Mouse (Mus musculus) forebrain, embryonic 15.5 days (tissue): ENCODE measurements around the gene Gnat1. TPM values are rescaled to one million over a fixed set of nuclear protein-coding genes. Genes with fewer than 3 reads are reported as not detected.

Experiments
- ATAC-seq: fragments of 200-750 bp; cut with Nextera tagmentation; replicated peaks from 2 replicates; pipeline ENCODE4 v1.8.0; 2017; ENCODE audit warnings: mild to moderate bottlenecking, moderate TSS enrichment, moderate library complexity
- H3K27ac ChIP-seq: fragments of 300-500 bp; sonication (generic); replicated peaks from 2 replicates; pipeline ENCODE4 v1.5.1; 2015; ENCODE audit warnings: mild to moderate bottlenecking, inconsistent platforms
- H3K27me3 ChIP-seq: fragments of 300-500 bp; sonication (generic); 2 replicates; pipeline ENCODE4 v1.6.1; 2015; ENCODE audit warnings: inconsistent platforms
- H3K36me3 ChIP-seq: fragments of 300-500 bp; sonication (generic); 2 replicates; pipeline ENCODE4 v1.6.1; 2015; ENCODE audit warnings: mild to moderate bottlenecking, inconsistent platforms
- H3K4me1 ChIP-seq: fragments of 300-500 bp; sonication (generic); 2 replicates; pipeline ENCODE4 v1.6.1; 2015; ENCODE audit warnings: inconsistent platforms
- H3K4me2 ChIP-seq: fragments of 300-500 bp; sonication (generic); replicated peaks from 2 replicates; pipeline ENCODE4 v1.6.1; 2015; ENCODE audit warnings: mild to moderate bottlenecking, inconsistent platforms
- H3K4me3 ChIP-seq: fragments of 300-500 bp; sonication (generic); 2 replicates; pipeline ENCODE4 v1.5.1; 2015; ENCODE audit warnings: mild to moderate bottlenecking, inconsistent platforms
- H3K9ac ChIP-seq: fragments of 300-500 bp; sonication (generic); replicated peaks from 2 replicates; pipeline ENCODE4 v1.6.1; 2015; ENCODE audit warnings: mild to moderate bottlenecking, inconsistent platforms
- H3K9me3 ChIP-seq: fragments of 300-500 bp; sonication (generic); 2 replicates; pipeline ENCODE4 v1.6.1; 2016; ENCODE audit warnings: inconsistent platforms
- WGBS: fragments of 180-500 bp; shearing (Covaris S2); methylation state at CpG from one replicate; pipeline ENCODE4 v1.1.7; 2015; ENCODE audit warnings: mixed read lengths; 5-methylcytosine and 5-hydroxymethylcytosine counted together
- polyA plus RNA-seq: library from polyadenylated mRNA; unstranded; fragments of >200 nt; fragmentation: Nextera tagmentation; extraction: Ambion mirVana; gene quantifications from 2 replicates; pipeline ENCODE4 v1.2.1, GENCODE M21; 2015

Gnat1 gene
- polyA plus RNA-seq, 1 experiment from 2014 or later: 1.8 TPM

DNA sequence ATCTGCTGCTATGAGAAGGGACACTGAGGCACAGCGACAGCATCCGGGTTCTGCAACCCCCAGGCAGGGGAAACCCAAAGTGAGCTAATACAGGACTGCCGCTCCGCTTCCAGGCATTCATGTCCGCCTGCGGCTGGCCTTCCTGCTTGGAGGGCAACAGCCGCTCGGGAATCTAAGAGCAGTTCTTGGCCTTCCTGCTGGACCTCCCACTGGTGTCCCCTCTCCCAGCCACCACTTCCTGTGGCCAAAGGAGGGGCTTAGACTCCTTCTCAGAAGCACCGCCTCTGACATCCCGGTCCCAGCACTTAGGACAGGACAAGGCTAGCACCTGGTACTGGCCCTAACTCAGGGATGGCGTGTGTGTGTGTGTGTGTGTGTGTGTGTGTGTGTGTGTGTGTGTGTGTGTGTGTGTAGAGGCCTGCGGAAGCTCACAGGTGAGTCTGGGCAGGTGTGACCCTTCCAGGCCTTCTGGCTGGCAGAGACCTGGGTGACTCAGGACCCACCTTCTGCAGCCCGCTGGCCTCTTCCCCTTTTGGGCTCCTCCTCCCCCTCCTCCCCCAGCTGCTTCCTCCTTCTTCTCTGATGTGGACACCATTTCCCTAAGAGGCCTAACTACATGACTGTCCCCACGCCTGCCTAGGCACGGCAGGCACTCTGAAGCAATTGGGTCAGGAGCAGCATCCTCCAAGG, 50.6 kb downstream of the Gnat1 start:
- Histone ChIP-seq H3K9me3 (no peaks in the 10 kb centered on the region), H3K4me3 (no peak overlapping the region), H3K4me1 (peaks cover 88% of the 10 kb centered on the region), H3K9ac (peak overlapping the region; percentile 33), H3K27ac (peak overlapping the region; percentile 89), H3K4me2 (peak overlapping the region; percentile 36), H3K27me3 (no peaks in the 10 kb centered on the region), H3K36me3 (0 out of 2 replicates have a peak, but pooled peaks cover 4% of the 10 kb centered on the region)
- 34% methylated on average over 15 of the region's 15 CpGs for WGBS
- ATAC-seq: no peak

- peak overlapping the region; percentile 33 for H3K9ac ChIP-seq
These were observed 51.9 kb downstream of the Gnat1 start for GRCm38 (mm10) chr9:107627387-107628255.

DNA sequence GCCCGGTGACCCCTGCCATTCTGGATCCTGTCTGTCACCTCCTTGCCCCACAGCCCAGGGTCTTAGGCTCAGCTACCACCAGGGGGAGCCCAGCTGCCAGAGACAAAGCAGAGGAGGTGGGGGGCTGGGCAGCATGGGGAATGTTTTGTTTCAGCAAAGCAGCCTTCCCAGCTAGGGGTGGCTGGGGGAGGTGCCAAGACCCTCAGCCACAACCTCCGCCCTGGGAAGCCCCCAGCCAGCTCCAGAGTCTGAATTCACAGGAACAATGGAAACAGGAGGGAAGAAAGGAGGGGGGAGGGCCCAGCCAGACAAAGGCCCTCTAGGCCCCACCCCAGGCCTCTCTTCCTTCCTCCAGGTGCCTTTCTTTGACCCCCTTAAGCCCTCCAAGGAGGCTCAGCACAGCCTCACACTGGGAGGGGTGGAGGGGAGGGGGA, 52.7 kb downstream of the Gnat1 start:
- Histone ChIP-seq H3K9me3 (no peaks in the 10 kb centered on the region), H3K27me3 (no peaks in the 10 kb centered on the region), H3K4me3 (peak overlapping the region; percentile 19), H3K27ac (peak overlapping the region; percentile 89), H3K36me3 (peaks cover 17% of the 10 kb centered on the region; the same call in 1 of the 2 replicates), H3K4me1 (peaks cover 72% of the 10 kb centered on the region), H3K4me2 (peak overlapping the region; percentile 38), H3K9ac (peak overlapping the region; percentile 44)
- peak; percentile 67 for ATAC-seq
- 0% methylated on average over 2 of the region's 2 CpGs for WGBS

More at GRCm38 (mm10) chr9:107627387-107628255, 51.9 kb downstream of the Gnat1 start:
- Histone ChIP-seq H3K4me2 (peak overlapping the region; percentile 38), H3K4me1 (peaks cover 80% of the 10 kb centered on the region), H3K9me3 (no peaks in the 10 kb centered on the region), H3K4me3 (no peak overlapping the region), H3K36me3 (peaks cover 9% of the 10 kb centered on the region; the same call in 1 of the 2 replicates), H3K27ac (peak overlapping the region; percentile 89), H3K27me3 (no peaks in the 10 kb centered on the region)
- no peak for ATAC-seq
- 13% methylated on average over 20 of the region's 20 CpGs for WGBS

DNA sequence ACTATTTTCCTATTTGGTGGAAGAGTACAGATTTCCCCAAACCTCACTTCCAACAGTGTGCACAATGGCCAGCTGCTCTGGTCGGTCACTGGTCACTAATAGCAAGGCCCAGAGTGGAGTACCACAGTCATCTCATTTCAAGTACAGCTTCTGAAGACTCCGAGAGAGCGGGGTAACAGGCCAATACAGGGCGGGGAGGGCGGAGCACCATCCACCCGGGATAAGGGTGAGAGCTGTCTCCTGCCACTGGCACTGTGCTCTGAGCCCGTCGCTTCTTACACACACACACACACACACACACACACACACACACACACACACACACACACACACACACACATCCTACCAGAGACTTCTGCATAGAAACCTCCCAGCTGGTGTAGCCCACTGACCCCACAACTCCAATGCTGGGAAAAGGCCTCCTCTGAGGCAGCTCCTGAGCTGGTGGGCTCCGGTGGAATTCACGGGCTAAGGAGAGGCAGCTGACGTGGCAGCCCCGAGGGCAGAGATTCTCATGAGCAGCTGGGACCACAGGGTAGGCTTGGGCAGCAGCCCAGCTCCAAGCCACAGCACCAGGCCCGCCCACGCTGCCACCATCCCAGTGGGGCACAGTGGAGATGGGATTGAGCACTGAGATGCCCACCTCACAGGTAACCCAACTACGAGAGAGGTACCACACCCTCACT, 53.2 kb downstream of the Gnat1 start:
- Histone ChIP-seq H3K9ac (peak overlapping the region; percentile 44), H3K4me1 (peaks cover 67% of the 10 kb centered on the region), H3K27ac (peak overlapping the region; percentile 89), H3K4me3 (peak overlapping the region; percentile 19), H3K4me2 (peak overlapping the region; percentile 38), H3K36me3 (peaks cover 17% of the 10 kb centered on the region; the same call in 1 of the 2 replicates), H3K27me3 (no peaks in the 10 kb centered on the region), H3K9me3 (no peaks in the 10 kb centered on the region)
- ATAC-seq: peak; percentile 53
- 17% methylated on average over 15 of the region's 15 CpGs for WGBS

DNA sequence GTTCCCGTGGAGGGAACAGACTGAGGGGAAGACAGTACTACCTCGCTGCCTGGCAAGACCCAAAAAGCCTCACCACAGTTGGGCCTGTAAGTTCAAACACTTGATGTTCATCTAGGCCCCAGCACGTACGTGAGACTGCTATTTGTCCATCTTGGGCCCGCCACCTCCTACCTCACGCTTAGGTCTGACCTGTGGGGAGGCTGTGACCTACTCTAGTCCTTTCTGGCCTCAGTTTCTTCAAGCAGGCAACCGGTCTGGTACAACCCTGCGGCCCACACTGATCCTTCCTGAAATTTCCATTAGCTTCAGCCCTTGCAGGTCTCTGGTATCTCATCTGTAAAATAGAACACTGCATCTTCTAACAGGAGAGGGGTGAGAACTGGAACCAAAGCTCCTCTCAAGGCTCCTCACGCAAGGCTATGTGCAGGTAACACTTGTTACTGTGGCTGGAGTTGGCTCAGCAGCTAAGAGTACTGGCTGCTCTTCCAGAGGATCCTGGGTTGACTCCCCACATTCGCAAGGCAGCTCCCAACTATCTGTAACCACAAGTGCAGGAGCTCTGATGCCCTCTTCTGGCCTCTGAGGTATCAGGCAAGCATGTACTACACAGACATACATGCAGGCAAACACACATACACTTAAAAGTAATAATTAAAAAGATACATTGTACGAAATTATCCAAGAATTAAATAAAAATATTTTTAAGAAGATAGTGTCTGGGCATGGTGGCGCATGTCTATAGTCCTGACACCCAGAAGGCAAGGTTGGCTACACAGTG, 54.0 kb downstream of the Gnat1 start:
- H3K4me1 ChIP-seq: peaks cover 59% of the 10 kb centered on the region
- H3K36me3 ChIP-seq: peaks cover 17% of the 10 kb centered on the region; the same call in 1 of the 2 replicates
- WGBS: 84% methylated on average over 12 of the region's 12 CpGs
- H3K27me3 ChIP-seq: no peaks in the 10 kb centered on the region
- no peak overlapping the region for H3K4me2 ChIP-seq
- H3K4me3 ChIP-seq: no peak overlapping the region
- no peak for ATAC-seq
- H3K9me3 ChIP-seq: no peaks in the 10 kb centered on the region
- peak overlapping the region; percentile 89 for H3K27ac ChIP-seq
- H3K9ac ChIP-seq: no peak overlapping the region; the same call in 1 of the 2 replicates

DNA sequence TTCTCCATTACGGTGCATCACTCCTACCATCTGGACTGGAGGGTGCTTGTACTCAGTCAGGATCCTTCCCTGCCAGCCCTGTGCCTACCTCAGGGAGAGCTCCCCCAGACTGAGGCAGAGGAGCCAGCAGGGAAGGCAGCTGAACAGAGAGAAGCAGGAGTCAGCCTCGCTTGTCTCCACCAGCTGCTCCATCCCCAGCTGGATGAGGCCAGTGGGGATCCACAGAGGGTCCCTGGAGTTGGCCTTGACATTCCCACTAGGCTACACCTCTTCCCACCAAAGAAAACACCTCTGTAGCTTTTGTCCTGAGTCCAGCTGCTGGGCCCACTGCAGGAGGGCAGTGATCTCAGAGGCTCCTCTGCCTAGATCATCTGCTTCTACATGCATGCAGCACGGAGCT, 54.6 kb downstream of the Gnat1 start:
- no peak for ATAC-seq
- 78% methylated on average over 3 of the region's 3 CpGs for WGBS
- no peak overlapping the region for H3K9ac ChIP-seq

DNA sequence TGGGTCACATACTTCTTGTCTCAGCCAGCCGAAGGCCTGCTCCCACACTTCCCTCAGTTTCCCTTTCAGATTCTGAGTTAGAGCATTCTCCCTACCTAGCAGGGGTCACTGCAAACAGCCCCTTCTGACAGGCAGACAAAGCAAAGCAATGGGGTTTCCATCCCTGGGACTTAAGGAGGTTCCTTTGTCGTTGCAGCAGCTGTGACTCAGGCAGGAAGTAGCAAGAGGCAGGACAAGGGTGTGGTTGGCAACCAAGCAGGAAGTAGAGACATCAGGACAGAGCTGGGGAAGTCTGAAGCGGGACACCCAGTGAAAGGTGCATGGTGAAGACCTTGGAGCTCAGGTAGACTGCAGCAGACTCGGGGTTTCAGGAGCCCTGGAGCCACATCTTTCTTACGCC, 55.0 kb downstream of the Gnat1 start:
- no peak overlapping the region for H3K4me2 ChIP-seq
- H3K27ac ChIP-seq: peak overlapping the region; percentile 89
- peaks cover 49% of the 10 kb centered on the region for H3K4me1 ChIP-seq
- no peaks in the 10 kb centered on the region for H3K9me3 ChIP-seq
- no peak for ATAC-seq
- H3K9ac ChIP-seq: no peak overlapping the region
- no peaks in the 10 kb centered on the region for H3K27me3 ChIP-seq
- peaks cover 25% of the 10 kb centered on the region for H3K36me3 ChIP-seq
- WGBS: 65% methylated on average over 5 of the region's 5 CpGs
- no peak overlapping the region for H3K4me3 ChIP-seq

More for the DNA sequence above, 54.6 kb downstream of the Gnat1 start:
- H3K4me2 ChIP-seq: no peak overlapping the region
- no peaks in the 10 kb centered on the region for H3K9me3 ChIP-seq
- H3K4me3 ChIP-seq: no peak overlapping the region
- peaks cover 21% of the 10 kb centered on the region for H3K36me3 ChIP-seq
- no peaks in the 10 kb centered on the region for H3K27me3 ChIP-seq
- peak overlapping the region; percentile 89 for H3K27ac ChIP-seq
- H3K4me1 ChIP-seq: peaks cover 53% of the 10 kb centered on the region

Other genes with a start within 250 kb of the Gnat1 start
- 45.7 and 45.8 TPM in 2 replicates for gene Tmem115, start 145.8 kb downstream of the Gnat1 start, polyA plus RNA-seq
- gene Cyb561d2, start 137.5 kb downstream of the Gnat1 start, polyA plus RNA-seq: 34.7 and 36.0 TPM in 2 replicates
- gene Nprl2, start 137.5 kb downstream of the Gnat1 start, polyA plus RNA-seq: 74.9 and 78.7 TPM in 2 replicates
- gene Zmynd10, start 132.4 kb downstream of the Gnat1 start, polyA plus RNA-seq: 3.7 and 4.6 TPM in 2 replicates
- 38.9 and 41.1 TPM in 2 replicates for gene Rassf1, start 128.2 kb downstream of the Gnat1 start, polyA plus RNA-seq
- gene Tusc2, start 116.5 kb downstream of the Gnat1 start, polyA plus RNA-seq: 96.7 and 97.5 TPM in 2 replicates
- 75.3 and 76.2 TPM in 2 replicates for gene Hyal2, start 111.8 kb downstream of the Gnat1 start, polyA plus RNA-seq
- gene Hyal1, start 102.8 kb downstream of the Gnat1 start, polyA plus RNA-seq: 8.6 and 8.8 TPM in 2 replicates
- gene Naa80, start 100.8 kb downstream of the Gnat1 start, polyA plus RNA-seq: 14.7 and 17.0 TPM in 2 replicates
- 1.3 and 2.1 TPM in 2 replicates for gene Hyal3, start 98.9 kb downstream of the Gnat1 start, polyA plus RNA-seq
- gene Ifrd2, start 92.1 kb downstream of the Gnat1 start, polyA plus RNA-seq: 15.4 and 16.9 TPM in 2 replicates
- gene Sema3b, start 70.5 kb downstream of the Gnat1 start, polyA plus RNA-seq: 1.7 and 2.8 TPM in 2 replicates
- 335 and 338 TPM in 2 replicates for gene Gnai2, start 44.3 kb downstream of the Gnat1 start, polyA plus RNA-seq
- 24.2 and 24.4 TPM in 2 replicates for gene Slc38a3, start 10.2 kb downstream of the Gnat1 start, polyA plus RNA-seq
- 13.7 and 14.6 TPM in 2 replicates for gene Sema3f, start 30.8 kb upstream of the Gnat1 start, polyA plus RNA-seq
- gene Rbm5, start 91.3 kb upstream of the Gnat1 start, polyA plus RNA-seq: 283 and 284 TPM in 2 replicates
- 115 and 125 TPM in 2 replicates for gene Rbm6, start 193.5 kb upstream of the Gnat1 start, polyA plus RNA-seq
- 24.0 and 24.5 TPM in 2 replicates for gene Mon1a, start 208.4 kb upstream of the Gnat1 start, polyA plus RNA-seq
- 1.0 and 1.9 TPM in 2 replicates for gene Mst1r, start 227.2 kb upstream of the Gnat1 start, polyA plus RNA-seq
- not detected in 2 replicates for gene Actl11, start 248.8 kb upstream of the Gnat1 start, polyA plus RNA-seq